Mouse (Mus musculus): ENCODE measurements around the gene Plcb1.

The Plcb1 gene

GRCm38 (mm10) chr2:134838185-134838584, 52.3 kb downstream of the Plcb1 start:
- DNase-seq (ENCODE audit: low spot score in 2 of 2) = no peak

- DNase-seq (ENCODE audit: low spot score in 2 of 2) = no peak
Observed at GRCm38 (mm10) chr2:134838888-134839287, 53.0 kb downstream of the Plcb1 start.

- no peak for DNase-seq (ENCODE audit: low spot score in 2 of 2)
Observed at GRCm38 (mm10) chr2:134842883-134843282, 57.0 kb downstream of the Plcb1 start.

GRCm38 (mm10) chr2:134844391-134845238, 58.7 kb downstream of the Plcb1 start:
- DNase-seq (ENCODE audit: low spot score in 2 of 2) = no peak

- DNase-seq (ENCODE audit: low spot score in 2 of 2) = no peak
Observed at GRCm38 (mm10) chr2:134845239-134845738, 59.4 kb downstream of the Plcb1 start.

GRCm38 (mm10) chr2:134846555-134846954, 60.7 kb downstream of the Plcb1 start:
- DNase-seq (ENCODE audit: low spot score in 2 of 2) = peak in 1 of 2 experiments; percentile 27

- no peak for DNase-seq (ENCODE audit: low spot score in 2 of 2)
Observed at GRCm38 (mm10) chr2:134851189-134852171, 65.6 kb downstream of the Plcb1 start.

GRCm38 (mm10) chr2:134856239-134856638, 70.4 kb downstream of the Plcb1 start:
- DNase-seq (ENCODE audit: low spot score in 2 of 2) = no peak

GRCm38 (mm10) chr2:134856691-134857090, 70.8 kb downstream of the Plcb1 start:
- DNase-seq (ENCODE audit: low spot score in 2 of 2) = no peak

GRCm38 (mm10) chr2:134864985-134865645, 79.2 kb downstream of the Plcb1 start:
- no peak for DNase-seq (ENCODE audit: low spot score in 2 of 2)

- no peak for DNase-seq (ENCODE audit: low spot score in 2 of 2)
Observed at GRCm38 (mm10) chr2:134867381-134867780, 81.5 kb downstream of the Plcb1 start.

- no peak for DNase-seq (ENCODE audit: low spot score in 2 of 2)
Observed at GRCm38 (mm10) chr2:134871692-134872489, 86.0 kb downstream of the Plcb1 start.

GRCm38 (mm10) chr2:134872490-134872781, 86.6 kb downstream of the Plcb1 start:
- DNase-seq (ENCODE audit: low spot score in 2 of 2) = no peak

- no peak for DNase-seq (ENCODE audit: low spot score in 2 of 2)
Observed at GRCm38 (mm10) chr2:134877148-134877547, 91.3 kb downstream of the Plcb1 start.

GRCm38 (mm10) chr2:134891207-134891606, 105.3 kb downstream of the Plcb1 start:
- DNase-seq (ENCODE audit: low spot score in 2 of 2) = no peak

- DNase-seq (ENCODE audit: low spot score in 2 of 2) = no peak
Observed at GRCm38 (mm10) chr2:134894776-134895175, 108.9 kb downstream of the Plcb1 start.

- no peak for DNase-seq (ENCODE audit: low spot score in 2 of 2)
Observed at GRCm38 (mm10) chr2:134896196-134896595, 110.3 kb downstream of the Plcb1 start.

- DNase-seq (ENCODE audit: low spot score in 2 of 2) = no peak
Observed at GRCm38 (mm10) chr2:134897083-134897482, 111.2 kb downstream of the Plcb1 start.

- DNase-seq (ENCODE audit: low spot score in 2 of 2) = no peak
Observed at GRCm38 (mm10) chr2:134901521-134901920, 115.7 kb downstream of the Plcb1 start.

- DNase-seq (ENCODE audit: low spot score in 2 of 2) = no peak
Observed at GRCm38 (mm10) chr2:134910882-134911281, 125.0 kb downstream of the Plcb1 start.

- no peak for DNase-seq (ENCODE audit: low spot score in 2 of 2)
Observed at GRCm38 (mm10) chr2:134911360-134911759, 125.5 kb downstream of the Plcb1 start.

All from frontal cortex, postnatal 25 days (tissue).